Mouse (Mus musculus) cerebellum, adult 9-11 months (tissue): ENCODE data around the gene Asap2.

Experiments used
- DNase-seq: peaks from one replicate; pipeline ENCODE4 v3.0.0; 2022

The Asap2 gene

GRCm38 (mm10) chr12:21133972-21134859, 144.0 kb downstream of the Asap2 start:
- DNase-seq, result peak; percentile 67

GRCm38 (mm10) chr12:21135651-21136461, 145.6 kb downstream of the Asap2 start:
- no peak for DNase-seq

GRCm38 (mm10) chr12:21136462-21136751, 146.1 kb downstream of the Asap2 start:
- DNase-seq, result peak; percentile 78

- no peak for DNase-seq
Measured at GRCm38 (mm10) chr12:21139560-21139959, 149.3 kb downstream of the Asap2 start.

GRCm38 (mm10) chr12:21140153-21140552, 149.9 kb downstream of the Asap2 start:
- DNase-seq, result peak; percentile 71

- no peak for DNase-seq
Measured at GRCm38 (mm10) chr12:21140741-21141308, 150.6 kb downstream of the Asap2 start.

GRCm38 (mm10) chr12:21141691-21142300, 151.5 kb downstream of the Asap2 start:
- DNase-seq, result peak; percentile 88

GRCm38 (mm10) chr12:21142489-21143254, 152.4 kb downstream of the Asap2 start:
- DNase-seq, result no peak

- no peak for DNase-seq
Measured at GRCm38 (mm10) chr12:21144602-21145001, 154.3 kb downstream of the Asap2 start.

GRCm38 (mm10) chr12:21145050-21145449, 154.8 kb downstream of the Asap2 start:
- DNase-seq, result no peak

- no peak for DNase-seq
Measured at GRCm38 (mm10) chr12:21146826-21147225, 156.6 kb downstream of the Asap2 start.

- DNase-seq, result no peak
Measured at GRCm38 (mm10) chr12:21153279-21153707, 163.0 kb downstream of the Asap2 start.

- no peak for DNase-seq
Measured at GRCm38 (mm10) chr12:21155062-21155461, 164.8 kb downstream of the Asap2 start.

- no peak for DNase-seq
Measured at GRCm38 (mm10) chr12:21159304-21159703, 169.0 kb downstream of the Asap2 start.

GRCm38 (mm10) chr12:21160327-21160828, 170.1 kb downstream of the Asap2 start:
- DNase-seq, result peak; percentile 72

- no peak for DNase-seq
Measured at GRCm38 (mm10) chr12:21161841-21162240, 171.6 kb downstream of the Asap2 start.

- DNase-seq, result no peak
Measured at GRCm38 (mm10) chr12:21163706-21164105, 173.4 kb downstream of the Asap2 start.

- DNase-seq, result no peak
Measured at GRCm38 (mm10) chr12:21164251-21164650, 174.0 kb downstream of the Asap2 start.

GRCm38 (mm10) chr12:21165157-21165556, 174.9 kb downstream of the Asap2 start:
- DNase-seq, result peak; percentile 40

- DNase-seq, result peak; percentile 24
Measured at GRCm38 (mm10) chr12:21165891-21166342, 175.7 kb downstream of the Asap2 start.

- no peak for DNase-seq
Measured at GRCm38 (mm10) chr12:21166884-21167575, 176.8 kb downstream of the Asap2 start.
